Mouse (Mus musculus): ENCODE data around the gene Lrrc32. TPM values are rescaled to one million over a fixed set of nuclear protein-coding genes. Genes with fewer than 3 reads are reported as not detected.

The Lrrc32 gene
- total and polyA plus RNA-seq, 3 experiments = 2.3 to 23.7 (median 5.3) TPM

GRCm38 (mm10) chr7:98532981-98533380 lies 43.9 kb downstream of the Lrrc32 start:
- no peak overlapping the region for H3K27ac ChIP-seq (ENCODE audit: insufficient read depth, low read depth)
- H3K79me2 ChIP-seq (replicated peaks; ENCODE audit: control insufficient read depth, extremely low read depth, insufficient read depth, poor library complexity, severe bottlenecking) = no peaks in the 10 kb centered on the region
- dilution Hi-C loops (cut with MboI; ENCODE audit: extremely low pct_ligation_motif_present, extremely low pct_unique_long_range_greater_than_20kb, low sequenced_read_pairs) = no loop called here
- peaks cover 6% of the 10 kb centered on the region for H3K27me3 ChIP-seq (replicated peaks)
- in situ Hi-C loops (cut with MboI; ENCODE audit: low pct_ligation_motif_present, low pct_unique_long_range_greater_than_20kb, low sequenced_read_pairs) = no loop called here
- DNase-seq (ENCODE audit: extremely low read depth) = no peak
- no peak overlapping the region for H3K9ac ChIP-seq (ENCODE audit: insufficient read depth, low read depth)
- H3K36me3 ChIP-seq (replicated peaks in 1 of 2; ENCODE audit: control insufficient read depth in 1 of 2, insufficient read depth in 1 of 2, low read length in 1 of 2) = no peaks in the 10 kb centered on the region
- H3K4me3 ChIP-seq (replicated peaks in 1 of 3; ENCODE audit: low read depth in 2 of 3, low read length in 2 of 3, poor library complexity in 1 of 3) = no peak overlapping the region
- H3K4me2 ChIP-seq (ENCODE audit: insufficient read depth, low read depth, poor library complexity, severe bottlenecking) = no peak overlapping the region
- TF ChIP-seq MAFK (IDR thresholded peaks at IDR 0.05; ENCODE audit: insufficient replicate concordance, low read length) = no peak
- TF ChIP-seq POLR2AphosphoS2 (IDR thresholded peaks at IDR 0.05; ENCODE audit: low read depth, low read length) = no peak
- TF ChIP-seq ZKSCAN1 (IDR thresholded peaks at IDR 0.05; ENCODE audit: borderline replicate concordance, low read depth, low read length) = no peak
- TF ChIP-seq PAX5 (IDR thresholded peaks at IDR 0.05; ENCODE audit: low read length) = no peak
- no peak for TF ChIP-seq E2F4 (IDR thresholded peaks at IDR 0.05; ENCODE audit: insufficient replicate concordance, low read depth, low read length)
- no peak for TF ChIP-seq CHD2 (IDR thresholded peaks at IDR 0.05; ENCODE audit: low read length)
- TF ChIP-seq SIN3A (IDR thresholded peaks at IDR 0.05; ENCODE audit: low read length) = no peak
- no peak for TF ChIP-seq KAT2A (IDR thresholded peaks at IDR 0.05; ENCODE audit: insufficient replicate concordance, low read length)
- no peak for TF ChIP-seq CHD1 (IDR thresholded peaks at IDR 0.05; ENCODE audit: low read depth, low read length)
- TF ChIP-seq USF1 (IDR thresholded peaks at IDR 0.05; ENCODE audit: low read depth, low read length) = no peak
- no peak for TF ChIP-seq BHLHE40 (IDR thresholded peaks at IDR 0.05; ENCODE audit: low read depth, low read length)
- no peak for TF ChIP-seq EP300 (IDR thresholded peaks at IDR 0.05; ENCODE audit: low read length)
- no peak for TF ChIP-seq GABPA (IDR thresholded peaks at IDR 0.05; ENCODE audit: insufficient replicate concordance, low read depth, low read length)
- no peak for TF ChIP-seq NRF1 (IDR thresholded peaks at IDR 0.05; ENCODE audit: low read depth, low read length)
- TF ChIP-seq MAZ (IDR thresholded peaks at IDR 0.05; ENCODE audit: low read depth, low read length) = no peak
- TF ChIP-seq ZC3H11A (IDR thresholded peaks at IDR 0.05; ENCODE audit: low read depth, low read length) = no peak
- peaks cover 13% of the 10 kb centered on the region for H3K9me3 ChIP-seq (replicated peaks; ENCODE audit: low read length)
- H3K4me1 ChIP-seq (ENCODE audit: control insufficient read depth in 1 of 2, insufficient read depth in 2 of 2) = peaks cover 29 to 49% of the 10 kb centered on the region in 2 experiments

- peaks cover 11% of the 10 kb centered on the region for H3K9me3 ChIP-seq (replicated peaks; ENCODE audit: low read length)
- DNase-seq (ENCODE audit: extremely low read depth) = peak; percentile 82
- H3K4me2 ChIP-seq (ENCODE audit: insufficient read depth, low read depth, poor library complexity, severe bottlenecking) = peak overlapping the region; percentile 69
- no peaks in the 10 kb centered on the region for H3K36me3 ChIP-seq (replicated peaks in 1 of 2; ENCODE audit: control insufficient read depth in 1 of 2, insufficient read depth in 1 of 2, low read length in 1 of 2)
- no peaks in the 10 kb centered on the region for H3K79me2 ChIP-seq (replicated peaks; ENCODE audit: control insufficient read depth, extremely low read depth, insufficient read depth, poor library complexity, severe bottlenecking)
- H3K27me3 ChIP-seq (replicated peaks) = peaks cover 8% of the 10 kb centered on the region
- H3K9ac ChIP-seq (ENCODE audit: insufficient read depth, low read depth) = no peak overlapping the region
- dilution Hi-C loops (cut with MboI; ENCODE audit: extremely low pct_ligation_motif_present, extremely low pct_unique_long_range_greater_than_20kb, low sequenced_read_pairs) (no loop called here), in situ Hi-C loops (cut with MboI; ENCODE audit: low pct_ligation_motif_present, low pct_unique_long_range_greater_than_20kb, low sequenced_read_pairs) (no loop called here)
- H3K27ac ChIP-seq (ENCODE audit: insufficient read depth, low read depth) = no peak overlapping the region
- H3K4me1 ChIP-seq (ENCODE audit: control insufficient read depth in 1 of 2, insufficient read depth in 2 of 2) = peaks cover 29 to 50% of the 10 kb centered on the region in 2 experiments
- no peak overlapping the region for H3K4me3 ChIP-seq (replicated peaks in 1 of 3; ENCODE audit: low read depth in 2 of 3, low read length in 2 of 3, poor library complexity in 1 of 3)
- TF ChIP-seq ZC3H11A (IDR thresholded peaks at IDR 0.05; ENCODE audit: low read depth, low read length) (no peak), JUND (conservative IDR thresholded peaks at IDR 0.05; ENCODE audit: low read depth, low read length) (peak; percentile 37; the same call in 1 of the 2 replicates), GABPA (IDR thresholded peaks at IDR 0.05; ENCODE audit: insufficient replicate concordance, low read depth, low read length) (no peak), POLR2A (IDR thresholded peaks at IDR 0.05; ENCODE audit: low read depth, low read length) (no peak), NRF1 (IDR thresholded peaks at IDR 0.05; ENCODE audit: low read depth, low read length) (no peak), ELF1 (IDR thresholded peaks at IDR 0.05; ENCODE audit: low read depth, low read length) (peak; percentile 70), BHLHE40 (IDR thresholded peaks at IDR 0.05; ENCODE audit: low read depth, low read length) (peak; percentile 98), CHD1 (IDR thresholded peaks at IDR 0.05; ENCODE audit: low read depth, low read length) (no peak), RAD21 (IDR thresholded peaks at IDR 0.05; ENCODE audit: low read depth, low read length) (no peak; the same call in 1 of the 2 replicates), JUN (IDR thresholded peaks at IDR 0.05; ENCODE audit: insufficient read depth, low read depth, low read length) (no peak), KAT2A (IDR thresholded peaks at IDR 0.05; ENCODE audit: insufficient replicate concordance, low read length) (0 out of 2 replicates have a peak, but pooled peaks have one; percentile 40), POLR2AphosphoS2 (IDR thresholded peaks at IDR 0.05; ENCODE audit: low read depth, low read length) (no peak), USF1 (IDR thresholded peaks at IDR 0.05; ENCODE audit: low read depth, low read length) (no peak), NELFE (IDR thresholded peaks at IDR 0.05; ENCODE audit: low read depth, low read length) (no peak), UBTF (IDR thresholded peaks at IDR 0.05; ENCODE audit: low read depth, low read length) (no peak), MEF2A (IDR thresholded peaks at IDR 0.05; ENCODE audit: borderline replicate concordance, low read depth, low read length) (peak; percentile 100), HCFC1 (IDR thresholded peaks at IDR 0.05; ENCODE audit: low read depth, low read length) (no peak; the same call in 1 of the 2 replicates), ZMIZ1 (IDR thresholded peaks at IDR 0.05; ENCODE audit: low read depth, low read length) (no peak), TBP (conservative IDR thresholded peaks at IDR 0.05; ENCODE audit: low read depth, low read length) (no peak), SMC3 (IDR thresholded peaks at IDR 0.05; ENCODE audit: low read depth, low read length) (peak; percentile 5), MAZ (IDR thresholded peaks at IDR 0.05; ENCODE audit: low read depth, low read length) (peak; percentile 76; the same call in 1 of the 2 replicates), MAX (IDR thresholded peaks at IDR 0.05; ENCODE audit: low read length) (peak; percentile 89), CHD2 (IDR thresholded peaks at IDR 0.05; ENCODE audit: low read length) (peak; percentile 63), ZKSCAN1 (IDR thresholded peaks at IDR 0.05; ENCODE audit: borderline replicate concordance, low read depth, low read length) (no peak), TCF12 (IDR thresholded peaks at IDR 0.05; ENCODE audit: low read depth, low read length) (peak; percentile 96), MAFK (IDR thresholded peaks at IDR 0.05; ENCODE audit: insufficient replicate concordance, low read length) (peak; percentile 92)
Measured at GRCm38 (mm10) chr7:98534432-98534855, 45.4 kb downstream of the Lrrc32 start.

All from CH12.LX (cell line).